Mouse (Mus musculus): ENCODE results near the gene Ticam1. TPM values are rescaled to one million over a fixed set of nuclear protein-coding genes. Genes with fewer than 3 reads are reported as not detected.

Ticam1 gene
- polyA plus RNA-seq, 1 experiment from 2014 or later: 7.7 TPM

- ATAC-seq (replicated peaks; ENCODE audit: low FRiP score, low read depth) (no peak), DNase-seq (ENCODE audit: low spot score) (peak; percentile 61)
- no peaks in the 10 kb centered on the region for H3K27me3 ChIP-seq (ENCODE audit: insufficient read depth, low read length)
- no peak for TF ChIP-seq CTCF (IDR thresholded peaks at IDR 0.05; ENCODE audit: low read depth)
- no peaks in the 10 kb centered on the region for H3K9me3 ChIP-seq (replicated peaks; ENCODE audit: low read length)
- H3K27ac ChIP-seq: peak overlapping the region; percentile 97
- peak overlapping the region; percentile 54; the same call in 1 of the 2 replicates for H3K9ac ChIP-seq (ENCODE audit: low read depth, low read length)
- no peaks in the 10 kb centered on the region for H3K36me3 ChIP-seq (ENCODE audit: insufficient read depth, low read length)
- no peak overlapping the region for H3K4me3 ChIP-seq (replicated peaks; ENCODE audit: low read depth, low read length)
- peaks cover 28% of the 10 kb centered on the region for H3K4me1 ChIP-seq (replicated peaks; ENCODE audit: insufficient read depth, low read length)
- H3K4me2 ChIP-seq (ENCODE audit: low read length): no peak overlapping the region; the same call in 1 of the 2 replicates
- WGBS: 44% methylated on average over 7 of the region's 7 CpGs
Measured at GRCm38 (mm10) chr17:56291826-56292475, 15.4 kb upstream of the Ticam1 start.

DNA sequence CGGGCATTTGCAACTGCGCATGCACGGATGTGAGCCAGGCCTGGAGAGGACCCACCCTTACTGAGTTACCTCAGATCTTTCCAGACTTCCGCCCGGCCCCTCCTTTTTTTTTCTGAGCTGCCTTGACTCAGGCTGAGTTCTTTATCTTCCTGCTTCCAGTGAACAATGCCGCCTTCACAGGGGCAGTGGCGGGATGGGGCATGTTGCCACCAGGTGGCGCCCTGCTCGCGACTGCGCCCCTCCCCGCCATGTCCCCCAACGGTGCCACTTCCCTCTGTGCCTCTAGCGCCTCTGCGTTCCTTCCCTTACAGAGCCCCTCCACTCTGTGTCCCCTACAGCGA lies 14.6 kb upstream of the Ticam1 start:
- peaks cover 28% of the 10 kb centered on the region for H3K4me1 ChIP-seq (replicated peaks; ENCODE audit: insufficient read depth, low read length)
- H3K36me3 ChIP-seq (ENCODE audit: insufficient read depth, low read length): peaks cover 3% of the 10 kb centered on the region; the same call in 1 of the 2 replicates
- peak overlapping the region; percentile 56 for H3K4me3 ChIP-seq (replicated peaks; ENCODE audit: low read depth, low read length)
- under 1% methylated on average over 16 of the region's 16 CpGs for WGBS
- DNase-seq (ENCODE audit: low spot score) (peak; percentile 99), ATAC-seq (replicated peaks; ENCODE audit: low FRiP score, low read depth) (peak; percentile 88)
- H3K4me2 ChIP-seq (ENCODE audit: low read length): peak overlapping the region; percentile 78
- no peaks in the 10 kb centered on the region for H3K9me3 ChIP-seq (replicated peaks; ENCODE audit: low read length)
- peak overlapping the region; percentile 97 for H3K27ac ChIP-seq
- peak overlapping the region; percentile 54 for H3K9ac ChIP-seq (ENCODE audit: low read depth, low read length)
- H3K27me3 ChIP-seq (ENCODE audit: insufficient read depth, low read length): no peaks in the 10 kb centered on the region
- peak; percentile 93 for TF ChIP-seq CTCF (IDR thresholded peaks at IDR 0.05; ENCODE audit: low read depth)

DNA sequence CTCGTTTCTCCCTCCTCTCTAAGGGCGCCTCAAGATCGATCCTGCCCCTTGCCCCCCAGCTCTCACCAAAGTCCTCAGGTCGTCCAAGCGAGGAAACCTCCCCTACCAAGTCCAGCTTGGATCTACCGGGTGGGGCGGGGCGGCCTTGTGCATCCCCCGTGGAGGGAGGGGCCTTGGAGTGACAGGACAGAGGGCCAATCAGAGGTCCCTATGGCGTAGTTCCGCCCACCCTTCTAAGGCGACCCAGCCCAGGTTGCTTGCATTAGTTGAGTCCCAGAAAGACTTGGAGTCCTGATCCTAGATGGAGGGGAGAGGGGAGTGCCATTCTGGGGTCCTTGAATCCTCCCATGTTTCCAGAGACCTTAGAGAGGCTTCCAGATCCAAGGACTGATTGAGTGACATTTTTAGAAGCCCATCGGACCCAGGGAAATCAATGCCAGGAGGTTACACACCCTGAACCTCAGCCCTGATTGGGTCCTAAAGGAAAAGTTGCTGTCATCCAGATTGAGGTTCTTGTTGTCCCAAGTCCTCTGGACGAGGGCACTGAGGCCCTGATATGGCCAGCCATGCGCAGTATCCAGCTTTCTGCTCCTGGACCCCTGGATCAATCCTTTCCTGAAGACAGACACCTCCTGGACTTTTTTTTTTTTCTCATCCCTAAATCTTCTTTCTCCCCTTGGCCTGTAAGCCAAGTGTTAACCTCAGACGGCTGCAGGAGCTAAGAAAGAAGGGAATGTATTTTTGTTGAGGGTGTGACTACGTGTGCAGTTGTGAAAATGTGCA lies 14.0 kb upstream of the Ticam1 start:
- Histone ChIP-seq H3K9me3 (replicated peaks; ENCODE audit: low read length) (no peaks in the 10 kb centered on the region), H3K27me3 (ENCODE audit: insufficient read depth, low read length) (no peaks in the 10 kb centered on the region), H3K4me3 (replicated peaks; ENCODE audit: low read depth, low read length) (peak overlapping the region; percentile 56), H3K27ac (peak overlapping the region; percentile 97), H3K36me3 (ENCODE audit: insufficient read depth, low read length) (peaks cover 8% of the 10 kb centered on the region), H3K4me2 (ENCODE audit: low read length) (peak overlapping the region; percentile 78), H3K4me1 (replicated peaks; ENCODE audit: insufficient read depth, low read length) (peaks cover 28% of the 10 kb centered on the region), H3K9ac (ENCODE audit: low read depth, low read length) (peak overlapping the region; percentile 71)
- ATAC-seq (replicated peaks; ENCODE audit: low FRiP score, low read depth) (peak; percentile 85), DNase-seq (ENCODE audit: low spot score) (peak; percentile 97)
- 3% methylated on average over 17 of the region's 17 CpGs for WGBS
- TF ChIP-seq CTCF (IDR thresholded peaks at IDR 0.05; ENCODE audit: low read depth): no peak

GRCm38 (mm10) chr17:56289371-56290331 lies 13.1 kb upstream of the Ticam1 start:
- H3K27me3 ChIP-seq (ENCODE audit: insufficient read depth, low read length): no peaks in the 10 kb centered on the region
- DNase-seq (ENCODE audit: low spot score) (peak; percentile 87), ATAC-seq (replicated peaks; ENCODE audit: low FRiP score, low read depth) (peak; percentile 5; the same call in 1 of the 2 replicates)
- H3K4me1 ChIP-seq (replicated peaks; ENCODE audit: insufficient read depth, low read length): peaks cover 28% of the 10 kb centered on the region
- no peaks in the 10 kb centered on the region for H3K9me3 ChIP-seq (replicated peaks; ENCODE audit: low read length)
- peak overlapping the region; percentile 56 for H3K4me3 ChIP-seq (replicated peaks; ENCODE audit: low read depth, low read length)
- no peak for TF ChIP-seq CTCF (IDR thresholded peaks at IDR 0.05; ENCODE audit: low read depth)
- H3K4me2 ChIP-seq (ENCODE audit: low read length): peak overlapping the region; percentile 78
- WGBS: 4% methylated on average over 23 of the region's 23 CpGs
- H3K36me3 ChIP-seq (ENCODE audit: insufficient read depth, low read length): peaks cover 18% of the 10 kb centered on the region
- peak overlapping the region; percentile 71 for H3K9ac ChIP-seq (ENCODE audit: low read depth, low read length)
- peak overlapping the region; percentile 97 for H3K27ac ChIP-seq

DNA sequence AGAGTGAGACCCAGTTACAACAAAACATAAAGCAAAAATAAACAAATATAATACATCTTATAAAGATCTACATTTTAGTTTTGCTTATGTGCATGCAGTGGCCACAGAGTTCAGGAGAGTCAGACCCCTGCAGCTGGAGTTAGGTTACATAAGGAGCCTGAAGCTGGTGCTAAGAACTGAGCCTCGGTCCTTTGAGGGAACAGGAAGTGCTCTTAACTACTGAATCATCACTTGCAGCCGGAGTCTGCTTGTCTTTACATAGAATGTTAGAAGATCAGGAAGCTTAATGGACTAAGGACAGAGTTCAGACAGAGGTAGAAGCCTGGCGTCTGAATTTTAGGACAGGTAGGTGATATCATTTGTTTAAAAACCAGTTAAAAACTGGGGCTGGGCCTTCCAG lies 12.3 kb upstream of the Ticam1 start:
- peaks cover 25% of the 10 kb centered on the region for H3K36me3 ChIP-seq (ENCODE audit: insufficient read depth, low read length)
- H3K4me3 ChIP-seq (replicated peaks; ENCODE audit: low read depth, low read length): peak overlapping the region; percentile 56
- DNase-seq (ENCODE audit: low spot score) (no peak), ATAC-seq (replicated peaks; ENCODE audit: low FRiP score, low read depth) (no peak)
- H3K4me2 ChIP-seq (ENCODE audit: low read length): peak overlapping the region; percentile 78
- WGBS: 29% methylated on average over 3 of the region's 3 CpGs
- peak overlapping the region; percentile 97 for H3K27ac ChIP-seq
- H3K27me3 ChIP-seq (ENCODE audit: insufficient read depth, low read length): no peaks in the 10 kb centered on the region
- H3K9ac ChIP-seq (ENCODE audit: low read depth, low read length): peak overlapping the region; percentile 71
- peaks cover 28% of the 10 kb centered on the region for H3K4me1 ChIP-seq (replicated peaks; ENCODE audit: insufficient read depth, low read length)
- no peak for TF ChIP-seq CTCF (IDR thresholded peaks at IDR 0.05; ENCODE audit: low read depth)
- no peaks in the 10 kb centered on the region for H3K9me3 ChIP-seq (replicated peaks; ENCODE audit: low read length)
